Mouse (Mus musculus) heart, postnatal 10 days (tissue): ENCODE measurements around the gene F2rl3. TPM values are rescaled to one million over a fixed set of nuclear protein-coding genes. Genes with fewer than 3 reads are reported as not detected.
A peak's percentile ranks its signal among the peaks of the same experiment; 100 is the strongest.

Experiments
- DNase-seq, 2 experiments: peaks; one replicate each; pipeline ENCODE4 v3.0.0; 2021
- intact Hi-C: fragments of 180-260 bp; cut with DNase I; formaldehyde crosslinking; loops from one replicate; pipeline ENCODE4 v1.15.1; 2025
- total RNA-seq, 2 experiments: library from RNA; stranded (reverse); gene quantifications; 2 replicates each; pipeline ENCODE4 v1.2.3; 2021

The F2rl3 gene
- total RNA-seq, 2 experiments from 2014 or later = 3.1 to 4.3 TPM

DNA sequence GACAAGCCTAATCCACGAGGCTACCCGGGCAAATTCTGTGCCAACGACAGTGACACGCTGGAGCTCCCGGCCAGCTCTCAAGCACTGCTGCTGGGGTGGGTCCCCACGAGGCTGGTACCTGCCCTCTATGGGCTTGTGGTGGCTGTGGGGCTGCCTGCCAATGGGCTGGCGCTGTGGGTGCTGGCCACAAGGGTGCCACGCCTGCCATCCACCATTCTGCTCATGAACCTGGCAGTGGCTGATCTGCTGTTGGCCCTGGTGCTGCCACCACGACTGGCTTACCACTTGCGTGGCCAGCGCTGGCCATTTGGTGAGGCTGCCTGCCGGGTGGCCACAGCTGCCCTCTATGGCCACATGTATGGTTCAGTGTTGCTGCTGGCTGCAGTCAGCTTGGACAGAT lies 626 bp downstream of the F2rl3 start:
- intact Hi-C loops = no loop called here
- no peak for DNase-seq

DNA sequence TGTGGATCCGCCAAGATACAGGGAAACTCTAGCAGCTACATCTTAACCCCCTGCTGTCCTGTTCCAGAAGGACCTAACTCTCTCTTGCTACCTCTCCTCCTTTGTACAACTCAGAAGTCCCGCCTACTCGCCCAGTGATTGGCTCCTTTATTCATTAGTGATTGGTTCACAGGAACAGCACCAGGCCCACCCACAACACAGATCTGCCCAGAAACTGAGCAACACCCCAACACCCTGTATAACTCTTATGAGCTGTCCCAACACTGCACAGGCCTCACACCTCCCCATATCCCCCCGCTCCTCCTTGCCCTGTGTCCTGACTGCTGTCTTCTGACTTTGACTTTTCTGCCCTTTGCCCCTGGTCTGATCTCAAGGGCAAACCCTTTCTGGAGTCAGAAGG lies 4.0 kb downstream of the F2rl3 start:
- intact Hi-C loops = no loop called here
- no peak for DNase-seq

DNA sequence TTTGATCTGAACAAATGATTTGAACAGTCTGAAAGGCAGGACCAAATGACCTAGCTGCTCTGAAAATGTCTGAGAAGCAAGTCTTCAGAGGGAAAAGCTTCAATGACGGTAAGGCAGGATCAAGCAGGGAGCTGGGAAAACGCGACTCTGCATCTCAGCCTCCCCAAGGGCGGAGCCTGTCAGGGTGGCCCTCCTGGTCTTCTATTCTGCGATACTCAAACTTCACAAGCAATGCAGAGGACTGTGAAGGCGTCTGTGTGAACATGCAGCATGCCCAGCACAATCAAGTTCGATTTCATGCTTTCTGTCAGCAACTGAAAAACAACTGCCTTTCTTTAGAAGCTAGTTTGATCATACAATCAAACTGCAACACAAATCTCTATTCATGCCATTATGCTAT lies 5.1 kb downstream of the F2rl3 start:
- intact Hi-C loops = no loop called here
- no peak for DNase-seq

DNA sequence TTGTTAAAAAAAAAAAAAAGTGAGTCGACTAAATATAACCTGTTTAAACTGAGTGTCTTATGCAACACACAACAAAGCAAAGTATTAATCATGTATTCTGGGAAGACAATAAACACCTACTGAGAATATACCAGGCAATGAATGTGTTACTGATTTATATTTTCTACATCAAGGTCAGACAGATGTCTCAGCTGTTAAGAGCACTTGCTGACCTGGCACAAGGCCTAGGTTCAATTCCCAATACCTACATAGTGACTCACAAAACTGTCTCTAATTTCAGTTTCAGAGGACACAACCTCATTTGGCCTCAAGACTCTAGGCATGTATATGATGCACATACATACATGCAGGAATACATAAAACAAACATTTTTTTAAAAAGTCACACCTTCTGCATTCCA lies 16.1 kb downstream of the F2rl3 start:
- intact Hi-C loops = no loop called here
- DNase-seq = no peak

- DNase-seq = no peak
- intact Hi-C loops = no loop called here
Observed at GRCm38 (mm10) chr8:72780644-72781043, 19.0 kb downstream of the F2rl3 start.

- intact Hi-C loops = no loop called here
- DNase-seq = no peak
Observed at GRCm38 (mm10) chr8:72801583-72801982, 39.9 kb downstream of the F2rl3 start.

- intact Hi-C loops = no loop called here
- peak in 1 of 2 experiments; percentile 8 for DNase-seq
Observed at GRCm38 (mm10) chr8:72812690-72813089, 51.0 kb downstream of the F2rl3 start.

Other genes with a start within 250 kb of the F2rl3 start
- gene Med26, start 213.6 kb upstream of the F2rl3 start, total RNA-seq = 1 to 10 TPM; 9.3 to 9.9 TPM
- gene Smim7, start 190.8 kb upstream of the F2rl3 start, total RNA-seq = 100 to 1,000 TPM; 120 to 122 TPM
- gene Tmem38a, start 189.8 kb upstream of the F2rl3 start, total RNA-seq = 100 to 1,000 TPM; 281 to 299 TPM
- gene Nwd1, start 115.2 kb upstream of the F2rl3 start, total RNA-seq = under 1 TPM; 0.82 to 0.89 TPM
- 100 to 1,000 TPM; 117 to 120 TPM for gene Sin3b, start 38.6 kb upstream of the F2rl3 start, total RNA-seq